Mouse (Mus musculus): ENCODE measurements around the gene Thy1.

Thy1 gene

GRCm38 (mm10) chr9:44042836-44043707, at the start of gene Thy1:
Gene Thy1 (plus strand): TSS chr9:44043384.
- no peak for DNase-seq (ENCODE audit: low spot score)

DNA sequence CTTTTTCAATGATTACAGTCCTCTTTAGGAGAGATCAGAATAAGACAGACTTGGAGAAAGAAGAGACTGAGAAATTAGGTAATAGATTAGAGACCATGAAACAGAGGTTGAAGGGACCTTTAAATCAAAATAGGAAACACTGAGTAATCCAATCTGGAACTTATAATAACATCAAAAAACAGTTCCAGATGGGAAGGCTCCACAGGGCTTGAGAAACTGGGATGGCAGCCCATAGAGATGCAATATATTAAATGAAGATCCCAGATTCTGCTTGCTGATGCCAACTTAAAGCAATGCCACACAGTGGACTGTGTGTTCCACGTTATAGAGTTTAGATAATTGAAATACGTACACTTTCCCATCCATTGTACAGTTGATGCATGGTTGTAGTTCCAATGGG, 45.5 kb upstream of the Thy1 start:
- no peak for DNase-seq (ENCODE audit: low spot score)

DNA sequence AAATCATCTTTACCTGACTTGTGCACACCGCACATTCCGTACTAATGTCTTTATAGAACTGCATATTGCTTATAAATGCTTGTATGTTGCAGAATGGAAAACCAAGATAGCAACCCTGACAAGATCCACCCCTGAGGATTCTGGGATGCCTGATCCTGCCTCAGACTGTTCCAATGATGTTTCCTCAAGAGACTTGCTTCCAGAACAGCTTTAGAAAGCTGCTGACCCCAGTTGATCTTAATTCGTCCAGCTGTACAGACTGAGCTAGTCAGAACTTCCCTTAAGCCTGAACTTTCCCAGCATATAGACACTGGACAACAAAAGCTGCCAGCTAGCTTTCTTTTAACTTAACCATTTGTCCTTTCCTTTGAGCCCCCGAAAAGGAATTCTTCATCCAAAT, 44.3 kb upstream of the Thy1 start:
- no peak for DNase-seq (ENCODE audit: low spot score)

GRCm38 (mm10) chr9:44004362-44004761, 38.8 kb upstream of the Thy1 start:
- no peak for DNase-seq (ENCODE audit: low spot score)

DNA sequence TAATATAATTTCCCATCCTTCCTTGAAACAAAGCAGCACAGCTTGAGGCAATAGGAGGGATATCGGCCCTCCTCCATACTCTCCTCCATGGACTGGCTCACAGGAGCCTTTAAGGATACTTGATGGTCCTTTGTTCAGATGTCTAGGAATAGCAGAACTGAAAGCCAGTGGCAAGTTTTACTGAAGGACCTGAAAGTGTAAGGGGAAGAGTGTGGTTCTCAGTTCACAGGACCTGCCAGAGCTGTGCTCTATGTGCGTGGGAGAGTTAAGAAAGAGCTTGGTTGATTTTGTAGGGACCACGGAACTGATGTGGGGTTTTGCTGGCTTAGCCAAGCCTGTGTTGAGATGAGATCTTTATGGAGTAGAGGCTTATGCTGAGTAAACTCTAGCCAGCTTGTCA, 37.9 kb upstream of the Thy1 start:
- DNase-seq (ENCODE audit: low spot score), result no peak

DNA sequence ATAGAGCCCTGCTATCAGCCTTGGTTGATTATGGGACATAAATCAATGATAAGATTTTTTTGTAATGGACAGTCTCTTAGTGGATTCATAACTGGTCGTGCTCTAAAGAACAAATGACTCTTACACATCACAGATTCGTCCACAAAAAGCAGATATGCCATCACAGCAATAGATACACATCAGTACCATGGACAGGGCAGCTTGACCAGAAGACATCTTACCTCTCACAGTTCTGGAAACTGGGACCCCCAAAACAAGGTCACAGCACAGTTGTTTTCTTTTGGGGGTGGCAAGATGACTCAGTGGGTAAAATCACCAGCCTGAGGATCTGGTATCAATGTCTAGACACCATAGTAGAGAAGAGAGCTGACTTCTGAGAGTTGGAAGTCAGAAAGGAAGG, 35.9 kb upstream of the Thy1 start:
- DNase-seq (ENCODE audit: low spot score), result no peak

GRCm38 (mm10) chr9:44007991-44008390, 35.2 kb upstream of the Thy1 start:
- DNase-seq (ENCODE audit: low spot score), result no peak

GRCm38 (mm10) chr9:44010900-44011299, 32.3 kb upstream of the Thy1 start:
- no peak for DNase-seq (ENCODE audit: low spot score)

DNA sequence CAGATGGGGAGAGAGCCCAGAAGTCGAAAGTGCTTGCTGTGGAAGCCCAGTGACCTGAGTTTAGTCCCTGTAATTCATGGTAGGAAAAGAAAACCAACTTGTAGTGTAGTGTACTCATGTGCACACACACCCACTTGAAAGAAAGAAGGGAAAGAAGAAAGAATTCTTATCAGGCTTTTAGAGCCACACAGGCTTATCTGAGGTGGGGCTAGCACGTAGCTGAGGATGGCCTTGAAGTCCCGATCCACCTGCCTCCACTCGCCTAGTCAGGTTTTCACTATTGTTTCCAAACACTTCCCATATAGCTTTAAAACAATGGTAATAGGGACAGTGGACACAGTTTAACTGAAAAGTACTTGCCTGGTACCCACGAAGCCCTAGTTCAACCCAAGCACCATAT, 31.5 kb upstream of the Thy1 start:
- no peak for DNase-seq (ENCODE audit: low spot score)

DNA sequence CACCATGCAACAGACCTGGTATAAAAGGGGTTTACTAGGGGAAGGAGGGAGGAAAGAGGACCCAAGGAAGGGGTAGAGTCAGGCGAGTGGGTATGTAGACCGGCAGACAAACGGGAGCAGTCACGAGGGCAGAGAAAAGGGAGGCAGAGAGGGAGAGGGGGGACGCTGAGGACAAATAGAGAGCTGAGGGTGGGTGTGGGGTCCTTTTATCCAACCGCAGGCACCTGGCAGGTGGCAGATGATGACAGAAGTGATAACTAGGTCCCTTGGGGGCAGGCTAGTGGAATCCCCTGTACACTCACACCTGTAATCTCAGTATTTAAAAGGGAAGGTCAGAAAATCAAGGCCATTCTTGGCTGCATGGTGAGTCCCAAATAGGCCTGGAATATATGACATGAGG, 31.0 kb upstream of the Thy1 start:
- DNase-seq (ENCODE audit: low spot score), result no peak

GRCm38 (mm10) chr9:44012761-44013301, 30.4 kb upstream of the Thy1 start:
- no peak for DNase-seq (ENCODE audit: low spot score)

DNA sequence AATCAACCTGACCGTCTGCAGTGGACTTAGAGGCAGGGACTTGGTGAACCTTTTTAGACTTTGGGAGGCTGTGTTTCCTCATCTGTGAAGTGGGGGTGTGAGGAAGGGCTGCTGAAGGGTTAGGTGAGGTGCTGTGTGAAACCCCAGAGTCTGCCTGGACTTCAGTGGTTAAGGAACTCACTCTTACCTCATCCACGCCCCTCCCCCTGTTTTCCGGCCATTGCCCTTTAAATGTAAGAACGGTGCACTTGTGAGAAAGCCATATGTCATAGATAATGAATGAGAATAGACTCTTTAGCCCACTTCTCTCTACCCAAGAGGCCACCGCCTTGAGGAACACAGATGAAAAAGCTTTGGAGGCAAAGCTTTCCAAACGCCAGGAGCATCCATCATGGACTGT, 29.4 kb upstream of the Thy1 start:
- no peak for DNase-seq (ENCODE audit: low spot score)

GRCm38 (mm10) chr9:44016304-44016703, 26.9 kb upstream of the Thy1 start:
- no peak for DNase-seq (ENCODE audit: low spot score)

DNA sequence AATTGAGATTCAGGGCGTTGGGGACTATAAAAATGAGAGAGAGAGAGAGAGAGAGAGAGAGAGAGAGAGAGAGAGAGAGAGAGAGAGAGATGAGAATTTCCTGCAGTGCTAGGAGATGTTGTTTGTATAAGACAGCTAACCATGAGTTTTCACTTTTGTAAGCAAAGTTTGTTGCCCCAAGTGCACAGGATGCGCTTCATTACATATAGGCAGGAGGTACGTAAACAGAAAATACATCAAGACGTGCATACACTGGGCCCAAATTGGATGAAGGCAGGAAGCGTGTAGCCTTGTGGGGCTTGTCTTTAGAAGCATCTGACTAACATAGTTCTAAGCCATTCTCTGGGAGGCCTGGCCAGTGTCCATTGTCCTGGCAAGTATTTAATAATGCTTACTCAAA, 25.3 kb upstream of the Thy1 start:
- DNase-seq (ENCODE audit: low spot score), result no peak

- DNase-seq (ENCODE audit: low spot score), result no peak
Observed at GRCm38 (mm10) chr9:44020001-44020400, 23.2 kb upstream of the Thy1 start.

DNA sequence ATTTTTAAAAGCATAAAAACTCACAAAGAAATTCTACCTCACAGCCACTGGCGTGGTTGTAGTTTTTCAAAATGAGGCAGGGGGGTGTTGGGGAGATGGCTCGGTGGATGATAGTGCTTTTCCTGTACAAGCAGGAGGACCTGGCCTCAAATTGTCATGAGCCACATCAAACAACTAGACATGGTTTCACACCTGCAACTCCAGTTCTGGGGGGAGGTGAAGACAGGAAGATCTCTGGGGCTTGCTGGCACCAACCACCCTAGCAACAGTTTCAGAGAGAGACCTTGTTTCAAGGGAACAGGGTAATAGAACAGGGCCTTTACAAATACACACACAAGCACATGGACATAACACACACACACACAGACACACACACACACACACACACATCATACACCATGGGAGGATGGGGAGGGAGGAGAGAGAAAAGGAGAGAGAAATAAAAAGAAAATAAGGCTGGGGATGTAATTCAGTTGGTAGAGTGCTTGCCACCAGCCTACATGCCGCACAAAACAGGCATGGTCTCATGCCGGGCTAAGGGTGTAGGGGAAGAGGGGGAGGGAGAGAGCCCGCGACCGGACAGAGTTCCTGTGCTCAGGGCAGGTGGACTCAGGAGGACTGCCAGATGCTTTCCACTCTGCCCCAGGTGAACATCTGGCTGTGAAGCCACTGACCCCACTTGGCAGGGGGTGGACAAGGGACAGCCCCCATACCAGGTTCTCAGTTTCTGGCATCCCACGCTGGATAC, 20.9 kb upstream of the Thy1 start:
- DNase-seq (ENCODE audit: low spot score), result no peak

GRCm38 (mm10) chr9:44024096-44024495, 19.1 kb upstream of the Thy1 start:
- DNase-seq (ENCODE audit: low spot score), result no peak

GRCm38 (mm10) chr9:44029580-44030236, 13.5 kb upstream of the Thy1 start:
- DNase-seq (ENCODE audit: low spot score), result no peak

DNA sequence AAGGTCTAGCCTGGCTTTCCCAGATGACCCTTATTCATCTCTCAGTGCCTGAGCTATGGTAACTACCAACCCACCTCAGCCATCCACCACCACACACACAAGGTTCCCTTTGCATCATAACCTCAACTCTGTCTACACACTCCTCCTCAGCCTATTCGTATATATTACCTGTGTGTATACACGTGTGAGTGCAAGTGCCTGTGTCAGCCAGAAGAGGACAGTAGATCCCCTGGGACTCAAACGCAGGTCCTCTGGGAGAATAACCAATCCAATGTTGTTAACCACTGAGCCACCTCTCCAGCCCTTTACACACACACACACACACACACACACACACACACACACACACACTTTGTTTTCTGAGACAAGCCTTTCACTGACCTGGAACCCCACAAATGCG, 12.5 kb upstream of the Thy1 start:
- DNase-seq (ENCODE audit: low spot score), result no peak

DNA sequence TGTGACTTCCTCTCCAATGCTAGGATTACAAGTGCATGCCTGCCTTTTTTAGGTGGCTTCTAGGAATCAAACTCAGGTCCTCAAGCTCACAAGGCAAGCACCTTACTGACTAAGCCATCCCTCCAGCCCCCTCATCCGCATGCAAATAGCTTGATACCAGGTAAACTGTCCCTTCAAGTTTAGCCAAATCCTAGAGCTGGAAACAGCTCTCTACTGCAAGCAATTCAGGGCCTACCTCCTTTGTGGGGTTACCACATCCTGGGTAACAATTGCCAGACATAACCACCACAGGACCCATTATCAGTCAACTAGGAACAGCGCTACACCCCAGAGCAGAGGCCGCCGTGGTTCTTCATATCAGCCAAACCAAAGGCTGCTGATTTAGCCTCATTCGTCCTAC, 12.1 kb upstream of the Thy1 start:
- DNase-seq (ENCODE audit: low spot score), result no peak

GRCm38 (mm10) chr9:44031946-44032345, 11.2 kb upstream of the Thy1 start:
- no peak for DNase-seq (ENCODE audit: low spot score)

DNA sequence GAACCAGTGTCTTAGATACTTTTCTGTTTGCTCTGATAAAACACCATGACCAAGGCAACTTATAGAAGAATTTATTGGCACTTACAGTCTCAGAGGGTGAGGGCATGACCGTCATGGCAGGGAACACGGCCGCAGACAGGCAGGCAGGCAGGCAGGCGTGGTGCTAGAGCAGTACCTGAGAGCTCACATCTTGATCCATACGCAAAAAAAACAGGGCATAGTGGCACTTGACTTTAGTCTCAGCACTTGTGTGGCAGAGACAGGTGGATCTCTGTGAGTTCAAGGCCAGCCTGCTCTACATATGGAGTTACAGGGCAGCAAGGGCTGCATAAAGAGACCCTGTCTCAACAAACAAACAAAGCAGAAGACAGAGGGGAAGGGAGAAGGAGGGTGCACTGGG, 9.9 kb upstream of the Thy1 start:
- DNase-seq (ENCODE audit: low spot score), result no peak

All from c-Kit-positive CD71-positive TER-119-positive erythroid progenitor cells, embryonic 14.5 days (primary cell).